Mouse (Mus musculus): ENCODE data around the gene Zbp1.

- TF ChIP-seq CTCF (IDR thresholded peaks at IDR 0.05), result no peak
- no peak for TF ChIP-seq EP300 (IDR thresholded peaks at IDR 0.05; ENCODE audit: insufficient read depth, low read depth, low read length)
These were observed 35.9 kb downstream of the Zbp1 start for GRCm38 (mm10) chr2:173182796-173183195.
